Mouse (Mus musculus): ENCODE measurements at regions not wholly inside any gene's neighbourhood (a gene's known extent, or its start where the extent isn't known, plus 50 kb on each side); places are given as distances from the start of the nearest gene placed in this dataset.

- TF ChIP-seq POLR2A (IDR thresholded peaks at IDR 0.05; ENCODE audit: low read depth, low read length) = no peak
- TF ChIP-seq CTCF (IDR thresholded peaks at IDR 0.05; ENCODE audit: extremely low read depth, insufficient read length, insufficient replicate concordance, low read depth, low read length) = no peak
Observed at GRCm38 (mm10) chr6:41205864-41206263, 96.2 kb upstream of the Try4 start.
